Mouse (Mus musculus) testis, adult 2 months (tissue): ENCODE results near the gene Cacna1e.

Experiments
- CTCF ChIP-seq: fragments of 200-500 bp; IDR thresholded peaks from 2 replicates; pipeline ENCODE4 v1.5.1; 2012; ENCODE audit warnings: low read depth, mild to moderate bottlenecking, inconsistent platforms, low read length, moderate library complexity; ENCODE audit not compliant: control insufficient read depth, insufficient read depth, insufficient replicate concordance
- POLR2A ChIP-seq: fragments of 200-500 bp; IDR thresholded peaks from 2 replicates; pipeline ENCODE4 v1.6.1; 2012; ENCODE audit warnings: low read depth, mild to moderate bottlenecking, inconsistent platforms, low read length, moderate library complexity; ENCODE audit not compliant: control insufficient read depth

DNA sequence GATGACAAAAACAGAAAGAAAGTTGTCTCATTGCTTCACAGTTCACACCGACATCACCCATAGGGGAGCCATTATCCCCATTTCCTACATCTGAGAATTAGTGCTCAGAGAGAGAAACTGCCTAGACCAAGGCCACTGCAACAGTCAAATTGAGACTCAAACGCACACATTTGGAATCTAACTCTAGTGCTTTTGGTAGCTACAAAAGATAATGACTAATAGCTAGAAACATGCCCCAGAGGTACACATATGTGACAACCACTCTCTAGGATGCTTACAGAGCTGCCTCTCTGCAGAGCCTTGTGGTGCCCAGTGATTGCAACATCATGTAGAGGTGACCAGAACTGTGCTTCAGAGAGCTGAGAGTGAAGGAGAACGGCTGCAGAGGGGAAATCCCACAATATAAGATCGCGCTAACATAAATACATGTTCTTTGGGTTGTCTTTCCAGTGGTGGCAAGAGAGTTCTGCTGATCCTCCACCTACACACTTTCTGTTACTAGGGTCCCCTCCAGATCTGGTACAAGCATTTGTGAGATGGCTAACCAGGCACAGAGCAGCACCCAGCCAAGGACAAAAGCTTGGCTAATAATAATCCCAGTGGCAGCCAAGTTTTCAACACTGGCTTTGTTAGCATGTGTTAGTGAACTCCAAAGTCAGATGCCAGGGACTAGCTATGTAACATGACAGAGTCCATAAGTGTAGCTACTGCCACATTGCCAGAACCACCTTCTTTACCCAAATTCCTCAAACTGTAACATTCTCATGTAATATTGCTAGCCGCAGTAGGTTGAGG, 237.9 kb downstream of the Cacna1e start:
- TF ChIP-seq POLR2A (no peak), CTCF (no peak)
